Mouse (Mus musculus): ENCODE results near the gene Top3b.
"Not testable (repeated sequence)": the region's sequence is repeated elsewhere in the genome, so short reads cannot be mapped to it uniquely, and the experiment has no call there.

The Top3b gene

DNA sequence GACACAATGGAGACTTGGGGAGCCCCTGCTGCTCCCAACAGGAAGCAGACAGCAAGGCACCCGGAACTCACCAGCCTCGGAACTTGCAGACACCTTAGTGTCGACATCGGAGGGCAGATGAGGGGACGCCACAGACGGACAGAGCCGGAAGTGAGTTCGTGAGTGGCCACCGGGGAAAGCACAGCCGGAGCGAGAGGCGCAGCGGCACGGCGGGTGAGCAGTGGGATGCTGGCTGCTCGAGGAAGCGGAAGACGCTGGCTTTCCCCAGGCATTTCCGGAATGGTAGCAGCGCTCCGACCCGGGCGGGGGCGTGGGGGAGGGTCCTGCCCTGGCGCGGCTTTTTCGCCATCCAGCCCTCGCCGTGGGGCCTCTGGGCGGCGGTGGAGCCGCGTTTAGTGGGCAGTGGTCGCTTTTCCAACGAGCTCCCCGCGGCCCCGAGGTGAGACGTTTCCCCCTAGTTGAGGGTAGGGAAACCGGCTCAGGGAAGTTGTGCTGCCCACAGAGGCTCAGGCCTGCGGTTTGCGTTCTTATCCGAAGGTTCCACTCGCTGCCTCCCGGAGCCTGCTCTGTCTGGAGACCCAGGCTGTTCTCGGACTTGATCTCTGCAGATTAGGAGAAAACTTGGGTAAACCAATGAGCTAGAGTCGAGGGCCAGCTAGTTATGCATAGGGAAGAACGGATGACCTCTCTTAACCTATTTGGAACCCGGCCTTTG, at the start of gene Top3b, which contains the start of gene Vpreb1:
Gene Top3b (plus strand): TSS at position 120 of the 715 bp plus-strand sequence.
Gene Vpreb1 (minus strand): TSS at position 227 of the 715 bp plus-strand sequence.
- peak; percentile 90 to 95 for DNase-seq

GRCm38 (mm10) chr16:16825476-16825875, 45.1 kb upstream of the Top3b start:
- DNase-seq, result no peak

DNA sequence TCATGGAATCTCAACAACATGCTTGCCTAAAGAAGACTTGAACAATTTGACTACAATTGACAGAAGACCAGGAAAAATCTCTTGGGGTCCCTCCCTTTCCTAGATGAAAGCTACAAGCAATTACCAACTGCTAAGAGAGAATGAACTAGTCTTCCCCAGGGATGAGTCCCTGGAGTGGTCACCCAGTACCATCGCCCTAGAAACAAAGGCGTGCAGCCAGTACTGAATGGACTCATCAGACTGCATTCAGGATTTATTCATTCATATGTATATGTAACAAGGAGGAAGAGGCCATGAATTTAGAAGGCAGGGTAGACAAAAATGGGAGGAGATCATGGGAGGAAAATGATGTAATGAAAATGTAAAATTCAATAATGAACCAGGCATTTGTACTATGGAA, 44.3 kb upstream of the Top3b start:
- DNase-seq, result no peak

DNA sequence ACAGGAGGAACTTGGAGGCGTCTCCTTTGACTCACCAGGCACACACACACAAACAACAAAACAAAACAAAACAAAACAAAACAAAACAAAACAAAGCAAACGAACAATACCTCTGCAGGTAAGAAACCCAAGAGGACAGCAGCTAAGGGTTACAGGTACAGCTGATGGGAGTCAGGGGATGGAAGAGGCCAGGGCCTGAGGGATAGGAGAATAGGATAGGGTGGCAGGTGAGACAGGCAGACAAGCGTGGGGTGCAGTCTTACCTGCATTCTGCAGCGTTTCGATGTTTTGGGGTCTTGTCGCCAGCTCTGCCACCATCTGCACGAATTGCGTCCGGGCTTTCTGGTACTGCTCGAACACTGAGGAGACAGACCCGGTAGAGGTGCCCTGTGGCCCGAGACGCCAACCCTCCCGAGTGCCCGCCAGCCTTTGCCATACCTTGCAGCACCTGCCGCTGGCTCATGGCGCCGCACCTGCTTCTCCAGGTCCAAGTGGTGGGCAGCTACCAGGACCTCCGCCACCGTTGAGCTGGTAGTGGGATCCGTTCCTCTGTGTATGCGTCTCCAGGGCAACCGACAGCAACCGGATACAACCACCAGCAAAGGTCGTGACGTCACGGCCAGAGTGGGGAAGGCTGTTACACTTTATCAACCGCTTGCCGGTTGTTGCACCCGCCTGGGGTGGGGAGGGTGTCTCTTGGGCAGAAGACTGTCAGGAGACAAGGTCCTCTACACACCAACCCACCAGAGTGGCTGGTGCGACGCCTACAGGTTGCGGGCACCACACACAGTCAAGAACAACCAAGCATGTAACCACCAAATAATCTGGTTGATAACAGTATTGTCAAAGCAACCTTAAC, 41.5 kb upstream of the Top3b start, which contains the start of gene Spag6l:
Gene Spag6l (minus strand): TSS at position 700 of the 859 bp plus-strand sequence.
- DNase-seq, result peak; percentile 65 to 76

GRCm38 (mm10) chr16:16829671-16830070, 40.9 kb upstream of the Top3b start:
- DNase-seq, result no peak

DNA sequence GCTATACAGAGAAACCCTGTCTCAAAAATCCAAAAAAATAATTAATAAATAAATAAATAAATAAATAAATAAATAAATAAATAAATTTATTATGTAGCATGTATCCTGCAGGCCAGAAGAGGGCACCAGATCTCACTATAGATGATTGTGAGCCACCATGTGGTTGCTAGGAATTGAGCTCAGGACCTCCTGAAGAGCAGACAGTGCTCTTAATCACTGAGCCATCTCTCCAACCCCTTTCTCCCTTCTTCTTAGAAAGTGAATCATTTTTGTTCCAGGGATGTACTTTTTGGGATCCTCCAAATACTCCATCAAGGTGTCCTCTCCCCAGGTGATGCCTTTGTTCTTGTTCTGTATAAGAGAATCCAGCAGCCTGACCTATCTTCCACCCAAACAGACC, 21.3 kb upstream of the Top3b start:
- no peak for DNase-seq

DNA sequence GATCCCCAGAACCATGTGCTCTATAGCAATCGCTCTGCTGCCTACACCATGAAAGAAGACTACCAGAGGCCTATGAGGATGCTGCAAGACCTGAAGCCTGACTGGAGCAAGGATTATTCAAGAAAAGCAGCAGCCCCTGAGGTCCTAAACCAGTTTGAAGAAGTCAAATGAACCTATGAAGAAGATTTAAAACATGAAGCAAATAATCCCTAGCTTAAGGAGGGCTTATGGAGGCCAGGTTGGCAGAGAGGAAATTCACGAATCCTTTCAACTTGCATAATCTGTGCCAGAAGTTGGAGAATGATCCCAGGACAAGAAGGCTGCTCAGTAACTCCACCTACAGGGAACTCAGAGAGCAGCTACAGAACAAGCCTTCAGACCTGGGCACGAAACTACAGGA, 18.1 kb upstream of the Top3b start:
- DNase-seq, result no peak

DNA sequence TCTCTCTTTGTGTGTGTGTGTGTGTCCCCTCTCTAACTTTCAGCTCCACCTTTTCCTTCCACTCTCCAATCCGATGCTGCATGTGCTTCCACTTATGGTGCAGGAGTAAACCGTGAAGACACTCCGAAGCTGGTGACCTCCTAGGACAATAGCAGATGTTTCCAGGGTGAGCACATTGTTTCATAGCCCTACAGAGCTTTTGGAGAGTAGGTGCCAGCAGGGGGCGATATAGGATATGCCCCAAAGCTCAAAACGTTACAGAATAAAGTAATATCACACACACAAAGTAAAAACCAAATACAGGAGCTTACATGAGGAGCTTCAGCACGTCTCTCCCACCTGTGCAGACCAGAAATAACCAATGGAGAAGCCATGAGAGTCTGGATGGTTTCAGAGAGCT, 15.7 kb upstream of the Top3b start:
- DNase-seq, result peak; percentile 65 to 74

- DNase-seq, result no peak
Observed at GRCm38 (mm10) chr16:16855541-16855940, 15.0 kb upstream of the Top3b start.

GRCm38 (mm10) chr16:16856054-16856453, 14.5 kb upstream of the Top3b start:
- DNase-seq, result not testable (repeated sequence)

GRCm38 (mm10) chr16:16856731-16857476, 13.6 kb upstream of the Top3b start:
- DNase-seq, result no peak

- no peak for DNase-seq
Observed at GRCm38 (mm10) chr16:16862288-16862687, 8.2 kb upstream of the Top3b start.

DNA sequence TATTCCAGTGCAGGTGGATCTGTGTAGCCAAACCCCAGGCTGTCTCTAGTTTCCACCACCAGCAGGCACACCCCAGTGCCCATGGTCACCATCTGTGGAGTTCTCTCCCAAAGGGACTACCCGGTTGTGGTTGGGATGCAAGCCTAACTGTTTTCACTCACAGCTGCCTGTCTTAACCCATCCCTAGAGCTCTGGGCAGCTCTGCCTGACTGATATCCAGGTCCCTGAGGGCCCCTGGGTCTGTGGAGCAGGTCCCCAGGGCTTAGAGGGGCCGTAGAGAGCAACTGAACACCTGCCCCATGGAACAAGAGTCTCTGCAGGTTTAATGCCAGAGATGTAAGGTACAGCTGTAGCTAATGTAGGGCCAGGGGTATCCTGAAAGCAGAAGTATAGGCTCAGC, 6.6 kb upstream of the Top3b start, which contains the start of gene Igll1:
Gene Igll1 (minus strand): TSS at position 8 of the 400 bp plus-strand sequence.
- no peak for DNase-seq

- DNase-seq, result no peak
Observed at GRCm38 (mm10) chr16:16865217-16865616, 5.3 kb upstream of the Top3b start.

- DNase-seq, result peak; percentile 31 to 60
Observed at GRCm38 (mm10) chr16:16865696-16866561, 4.6 kb upstream of the Top3b start.

DNA sequence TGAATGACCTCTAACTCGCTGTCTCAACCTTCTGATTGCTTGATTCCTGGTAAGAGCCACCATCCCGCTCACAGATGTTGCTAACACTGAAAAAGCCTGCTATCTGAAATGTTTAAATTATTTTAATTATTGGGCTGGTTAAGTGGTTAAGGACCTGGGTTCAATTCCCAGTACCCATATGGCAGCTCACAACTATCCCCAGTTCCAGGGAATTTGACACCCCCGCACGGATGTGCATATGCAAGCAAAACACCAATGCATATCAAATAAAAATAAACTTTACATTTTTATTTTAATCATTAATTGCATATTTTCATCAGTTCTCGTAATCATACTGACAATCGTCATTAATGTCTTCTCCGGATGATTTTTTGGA, 307 bp upstream of the Top3b start:
- peak in 1 of 2 experiments; percentile 11 for DNase-seq

DNA sequence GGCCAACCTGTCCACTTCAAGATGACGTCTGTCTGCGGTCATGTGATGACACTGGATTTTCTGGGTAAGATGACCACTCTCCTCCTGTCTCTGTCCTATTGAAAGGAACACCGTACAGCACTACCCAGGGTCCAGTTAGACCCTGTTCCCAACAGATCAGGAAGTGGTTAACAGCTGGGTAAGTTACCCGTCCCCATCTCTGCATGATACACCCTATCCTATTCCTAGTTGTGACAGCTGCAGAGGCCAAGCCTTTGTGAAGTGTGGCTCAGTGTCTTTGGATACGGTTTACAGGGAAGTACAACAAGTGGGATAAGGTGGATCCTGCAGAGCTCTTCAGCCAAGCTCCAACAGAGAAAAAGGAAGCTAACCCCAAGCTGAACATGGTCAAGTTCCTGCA, 8.5 kb downstream of the Top3b start:
- no peak for DNase-seq

DNA sequence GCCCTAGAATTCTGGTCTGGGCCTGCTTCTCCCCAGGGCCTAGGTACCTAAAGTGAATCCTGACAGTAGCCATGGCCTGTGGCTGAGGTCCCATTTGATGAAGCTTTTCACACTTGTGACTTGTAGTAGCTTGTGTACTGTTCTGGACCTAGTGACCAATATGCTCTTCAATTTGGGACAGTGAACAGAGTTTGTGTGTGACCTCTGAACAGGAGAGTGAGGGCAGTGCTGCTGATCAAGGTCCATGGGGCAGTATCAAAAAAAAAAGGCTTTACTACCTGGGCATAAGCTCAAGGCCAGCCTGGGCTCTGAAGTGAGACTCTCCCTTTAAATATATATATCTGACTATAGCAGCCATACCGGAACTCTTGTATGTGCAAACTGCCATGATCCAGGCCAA, 17.8 kb downstream of the Top3b start:
- no peak for DNase-seq

- DNase-seq, result no peak
Observed at GRCm38 (mm10) chr16:16892366-16892765, 21.8 kb downstream of the Top3b start.

- DNase-seq, result no peak
Observed at GRCm38 (mm10) chr16:16896015-16896381, 25.5 kb downstream of the Top3b start.

GRCm38 (mm10) chr16:16896382-16897055, 26.0 kb downstream of the Top3b start, which contains the start of gene Ppm1f:
Gene Ppm1f, plus strand, starts transcription at chr16:16896469.
- DNase-seq, result peak; percentile 96

Data from kidney, postnatal 4 days (tissue).